Mouse (Mus musculus): ENCODE results near the gene Nrp2.

GRCm38 (mm10) chr1:62717552-62718236 lies 14.6 kb downstream of the Nrp2 start:
- TF ChIP-seq POLR2A (IDR thresholded peaks at IDR 0.05; ENCODE audit: control insufficient read depth in 1 of 2, insufficient read depth in 1 of 2, low read depth in 1 of 2, low read length in 2 of 2, poor library complexity in 1 of 2), result no peak
- no peak for TF ChIP-seq GABPA (IDR thresholded peaks at IDR 0.05; ENCODE audit: low read depth, low read length)
- TF ChIP-seq E2F4 (IDR thresholded peaks at IDR 0.05; ENCODE audit: borderline replicate concordance, low read depth, low read length), result no peak
- TF ChIP-seq CTCF (IDR thresholded peaks at IDR 0.05 in 2 of 3, conservative IDR thresholded peaks at IDR 0.05 in 1 of 3; ENCODE audit: control insufficient read depth in 1 of 3, insufficient read depth in 1 of 3, low read depth in 2 of 3, low read length in 3 of 3, poor library complexity in 1 of 3, severe bottlenecking in 1 of 3), result no peak
- TF ChIP-seq ZMIZ1 (IDR thresholded peaks at IDR 0.05; ENCODE audit: low read depth, low read length), result no peak
- no peak for TF ChIP-seq POLR2AphosphoS5 (IDR thresholded peaks at IDR 0.05; ENCODE audit: borderline replicate concordance, low read depth, low read length)
- TF ChIP-seq RAD21 (IDR thresholded peaks at IDR 0.05; ENCODE audit: low read depth, low read length), result no peak
- TF ChIP-seq RCOR1 (IDR thresholded peaks at IDR 0.05; ENCODE audit: low read depth, low read length), result no peak
- TF ChIP-seq MAX (IDR thresholded peaks at IDR 0.05; ENCODE audit: low read length), result no peak
- TF ChIP-seq MAFK (IDR thresholded peaks at IDR 0.05; ENCODE audit: borderline replicate concordance, low read depth, low read length), result no peak
- no peak for TF ChIP-seq ZNF384 (IDR thresholded peaks at IDR 0.05; ENCODE audit: low read depth, low read length)
